Mouse (Mus musculus) liver, embryonic 16.5 days (tissue): Measurements from ENCODE around the gene Il20rb. TPM values are rescaled to one million over a fixed set of nuclear protein-coding genes. Genes with fewer than 3 reads are reported as not detected.

ENCODE experiments used
- ATAC-seq: fragments of 200-750 bp; cut with Nextera tagmentation; 2 replicates; pipeline ENCODE4 v1.8.0; 2017; ENCODE audit warnings: low read depth, mild to moderate bottlenecking, moderate number of reproducible peaks, moderate library complexity
- H3K27ac ChIP-seq: fragments of 300-500 bp; sonication (generic); 2 replicates; pipeline ENCODE4 v1.5.1; 2014; ENCODE audit warnings: mild to moderate bottlenecking, low read length
- H3K27me3 ChIP-seq: fragments of 300-500 bp; sonication (generic); 2 replicates; pipeline ENCODE4 v1.6.1; 2014; ENCODE audit warnings: low read depth, low read length, mixed read lengths; ENCODE audit not compliant: control insufficient read depth, insufficient read depth
- H3K36me3 ChIP-seq: fragments of 300-500 bp; sonication (generic); 2 replicates; pipeline ENCODE4 v1.6.1; 2014; ENCODE audit warnings: mild to moderate bottlenecking; ENCODE audit not compliant: control insufficient read depth, insufficient read depth
- H3K4me1 ChIP-seq: fragments of 300-500 bp; sonication (generic); 2 replicates; pipeline ENCODE4 v1.6.1; 2014; ENCODE audit warnings: low read depth, low read length, mixed read lengths; ENCODE audit not compliant: control insufficient read depth
- H3K4me2 ChIP-seq: fragments of 300-500 bp; sonication (generic); 2 replicates; pipeline ENCODE4 v1.6.1; 2014; ENCODE audit warnings: low read depth, low read length, mixed read lengths
- H3K4me3 ChIP-seq: fragments of 300-500 bp; sonication (generic); 2 replicates; pipeline ENCODE4 v1.5.1; 2014; ENCODE audit warnings: low read depth, mild to moderate bottlenecking, low read length
- H3K9ac ChIP-seq: fragments of 300-500 bp; sonication (generic); 2 replicates; pipeline ENCODE4 v1.6.1; 2014; ENCODE audit warnings: low read depth, low read length
- H3K9me3 ChIP-seq: fragments of 300-500 bp; sonication (generic); replicated peaks from 2 replicates; pipeline ENCODE4 v1.6.1; 2016; ENCODE audit warnings: low read length; ENCODE audit not compliant: control insufficient read depth
- WGBS: fragments of 180-500 bp; shearing (Covaris S2); extraction: QIAGEN DNeasy Blood & Tissue Kit; methylation state at CpG from one replicate; pipeline ENCODE4 v1.1.7; 2014; ENCODE audit not compliant: insufficient replicate concordance; 5-methylcytosine and 5-hydroxymethylcytosine counted together
- polyA plus RNA-seq: library from polyadenylated mRNA; unstranded; fragments of >200 nt; fragmentation: Nextera tagmentation; extraction: Ambion mirVana; gene quantifications from 2 replicates; pipeline ENCODE4 v1.2.1, GENCODE M21; 2015

Il20rb gene
- polyA plus RNA-seq, 1 experiment from 2014 or later = 0.24 TPM

- 69% methylated on average over 3 of the region's 3 CpGs for WGBS
- ATAC-seq = no peak
These were observed 19.8 kb downstream of the Il20rb start for GRCm38 (mm10) chr9:100466743-100467142.

GRCm38 (mm10) chr9:100465988-100466387, 20.6 kb downstream of the Il20rb start:
- Histone ChIP-seq H3K36me3 (no peaks in the 10 kb centered on the region), H3K9me3 (no peaks in the 10 kb centered on the region), H3K4me2 (no peak overlapping the region), H3K27ac (no peak overlapping the region), H3K27me3 (no peaks in the 10 kb centered on the region), H3K4me1 (no peaks in the 10 kb centered on the region), H3K4me3 (no peak overlapping the region), H3K9ac (no peak overlapping the region)
- 80% methylated on average over 9 of the region's 9 CpGs for WGBS
- ATAC-seq = no peak

More at GRCm38 (mm10) chr9:100466743-100467142, 19.8 kb downstream of the Il20rb start:
- H3K4me1 ChIP-seq = no peaks in the 10 kb centered on the region
- H3K9ac ChIP-seq = no peak overlapping the region
- H3K27ac ChIP-seq = no peak overlapping the region
- H3K4me3 ChIP-seq = no peak overlapping the region
- no peaks in the 10 kb centered on the region for H3K9me3 ChIP-seq
- H3K4me2 ChIP-seq = no peak overlapping the region
- no peaks in the 10 kb centered on the region for H3K36me3 ChIP-seq
- H3K27me3 ChIP-seq = no peaks in the 10 kb centered on the region

- no peaks in the 10 kb centered on the region for H3K36me3 ChIP-seq
- H3K9me3 ChIP-seq = no peaks in the 10 kb centered on the region
- H3K27ac ChIP-seq = no peak overlapping the region
- H3K4me2 ChIP-seq = no peak overlapping the region
- ATAC-seq = no peak
- H3K27me3 ChIP-seq = no peaks in the 10 kb centered on the region
- H3K4me1 ChIP-seq = no peaks in the 10 kb centered on the region
- H3K4me3 ChIP-seq = no peak overlapping the region
- H3K9ac ChIP-seq = no peak overlapping the region
- 80% methylated on average over 5 of the region's 5 CpGs for WGBS
These were observed 21.2 kb downstream of the Il20rb start for GRCm38 (mm10) chr9:100465380-100465779.

GRCm38 (mm10) chr9:100463771-100464170, 22.8 kb downstream of the Il20rb start:
- Histone ChIP-seq H3K36me3 (no peaks in the 10 kb centered on the region), H3K4me1 (no peaks in the 10 kb centered on the region), H3K9me3 (no peaks in the 10 kb centered on the region), H3K4me2 (no peak overlapping the region), H3K4me3 (no peak overlapping the region), H3K27ac (no peak overlapping the region), H3K9ac (no peak overlapping the region), H3K27me3 (no peaks in the 10 kb centered on the region)
- ATAC-seq = no peak
- 35% methylated on average over 2 of the region's 2 CpGs for WGBS

- Histone ChIP-seq H3K27me3 (no peaks in the 10 kb centered on the region), H3K4me2 (no peak overlapping the region), H3K4me3 (no peak overlapping the region), H3K9ac (no peak overlapping the region), H3K27ac (no peak overlapping the region), H3K9me3 (no peaks in the 10 kb centered on the region), H3K4me1 (no peaks in the 10 kb centered on the region), H3K36me3 (no peaks in the 10 kb centered on the region)
- 65% methylated on average over 4 of the region's 4 CpGs for WGBS
- no peak for ATAC-seq
These were observed 24.5 kb downstream of the Il20rb start for GRCm38 (mm10) chr9:100462098-100462497.

GRCm38 (mm10) chr9:100461671-100462070, 24.9 kb downstream of the Il20rb start:
- 74% methylated on average over 9 of the region's 9 CpGs for WGBS

GRCm38 (mm10) chr9:100460203-100460602, 26.4 kb downstream of the Il20rb start:
- no peak for ATAC-seq
- Histone ChIP-seq H3K36me3 (no peaks in the 10 kb centered on the region), H3K4me3 (no peak overlapping the region), H3K27ac (no peak overlapping the region), H3K4me1 (no peaks in the 10 kb centered on the region; the same call in 1 of the 2 replicates), H3K4me2 (no peak overlapping the region), H3K9ac (no peak overlapping the region), H3K27me3 (no peaks in the 10 kb centered on the region), H3K9me3 (no peaks in the 10 kb centered on the region)
- WGBS = 80% methylated on average over 9 of the region's 9 CpGs

More at GRCm38 (mm10) chr9:100461671-100462070, 24.9 kb downstream of the Il20rb start:
- Histone ChIP-seq H3K27me3 (no peaks in the 10 kb centered on the region), H3K9ac (no peak overlapping the region), H3K9me3 (no peaks in the 10 kb centered on the region), H3K4me1 (no peaks in the 10 kb centered on the region), H3K4me2 (no peak overlapping the region), H3K36me3 (no peaks in the 10 kb centered on the region), H3K27ac (no peak overlapping the region), H3K4me3 (no peak overlapping the region)
- ATAC-seq = no peak

- no peak overlapping the region for H3K27ac ChIP-seq
- H3K9ac ChIP-seq = no peak overlapping the region
- no peak overlapping the region for H3K4me2 ChIP-seq
- no peak overlapping the region for H3K4me3 ChIP-seq
- ATAC-seq = no peak
- no peaks in the 10 kb centered on the region for H3K27me3 ChIP-seq
- H3K36me3 ChIP-seq = no peaks in the 10 kb centered on the region
- no peaks in the 10 kb centered on the region for H3K9me3 ChIP-seq
- 55% methylated on average over 17 of the region's 17 CpGs for WGBS
- no peaks in the 10 kb centered on the region; the same call in none of the 2 replicates for H3K4me1 ChIP-seq
These were observed 28.5 kb downstream of the Il20rb start for GRCm38 (mm10) chr9:100457971-100458681.

- H3K36me3 ChIP-seq = no peaks in the 10 kb centered on the region
- WGBS = 6% methylated on average over 9 of the region's 9 CpGs
These were observed 32.0 kb downstream of the Il20rb start for GRCm38 (mm10) chr9:100454664-100454993.

More at GRCm38 (mm10) chr9:100454664-100454993, 32.0 kb downstream of the Il20rb start:
- Histone ChIP-seq H3K4me2 (peak overlapping the region; percentile 75), H3K4me1 (no peaks in the 10 kb centered on the region; the same call in none of the 2 replicates), H3K27ac (no peak overlapping the region), H3K27me3 (no peaks in the 10 kb centered on the region), H3K9ac (peak overlapping the region; percentile 27; the same call in 1 of the 2 replicates), H3K9me3 (no peaks in the 10 kb centered on the region), H3K4me3 (peak overlapping the region; percentile 56)
- no peak for ATAC-seq
